Mouse (Mus musculus): Measurements from ENCODE around the gene Mturn.

Mturn gene

GRCm38 (mm10) chr6:54729451-54730105 is 48.2 kb downstream of the Mturn start:
- DNase-seq (ENCODE audit: low spot score in 2 of 2) = no peak

- no peak for DNase-seq (ENCODE audit: low spot score in 2 of 2)
Measured at GRCm38 (mm10) chr6:54731726-54732125, 50.3 kb downstream of the Mturn start.

DNA sequence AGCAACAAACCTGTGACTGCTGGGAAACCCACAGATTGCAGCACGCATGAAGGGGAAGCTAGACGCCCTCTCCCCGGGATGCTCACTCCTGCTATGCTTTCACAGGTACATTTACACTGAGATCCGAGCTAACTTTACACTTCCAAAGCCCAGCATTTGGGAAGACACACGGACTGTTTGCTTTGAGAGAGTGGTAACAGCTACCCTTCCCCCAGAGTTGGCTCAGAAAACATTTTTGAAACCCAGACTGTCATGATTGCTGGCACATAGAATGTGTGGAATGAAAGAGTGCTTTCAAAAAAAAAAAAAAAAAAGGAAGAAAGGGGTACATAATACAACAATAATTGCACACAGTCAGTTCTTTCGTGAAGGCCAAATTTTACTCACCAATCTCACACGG is 51.3 kb downstream of the Mturn start:
- no peak for DNase-seq (ENCODE audit: low spot score in 2 of 2)

- no peak for DNase-seq (ENCODE audit: low spot score in 2 of 2)
Measured at GRCm38 (mm10) chr6:54736126-54736525, 54.7 kb downstream of the Mturn start.

DNA sequence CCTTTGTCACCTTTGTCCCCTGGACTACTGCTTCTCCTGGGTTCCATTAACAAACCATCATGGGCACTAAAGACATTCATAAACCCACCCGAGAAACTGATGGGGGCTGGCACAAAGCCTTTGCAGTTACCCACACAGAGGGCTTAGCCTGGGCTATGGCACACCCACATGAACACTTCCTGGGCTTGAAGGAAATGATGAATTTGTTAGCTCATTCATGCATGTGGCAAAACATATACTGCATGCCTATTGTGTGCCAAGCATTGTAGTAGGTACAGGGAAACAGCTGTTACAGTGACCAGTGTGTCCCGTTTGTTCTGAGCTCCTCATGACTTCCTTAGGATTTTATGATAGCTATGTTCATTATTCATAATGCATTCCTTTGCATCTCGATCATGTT is 55.8 kb downstream of the Mturn start:
- DNase-seq (ENCODE audit: low spot score in 2 of 2) = no peak

DNA sequence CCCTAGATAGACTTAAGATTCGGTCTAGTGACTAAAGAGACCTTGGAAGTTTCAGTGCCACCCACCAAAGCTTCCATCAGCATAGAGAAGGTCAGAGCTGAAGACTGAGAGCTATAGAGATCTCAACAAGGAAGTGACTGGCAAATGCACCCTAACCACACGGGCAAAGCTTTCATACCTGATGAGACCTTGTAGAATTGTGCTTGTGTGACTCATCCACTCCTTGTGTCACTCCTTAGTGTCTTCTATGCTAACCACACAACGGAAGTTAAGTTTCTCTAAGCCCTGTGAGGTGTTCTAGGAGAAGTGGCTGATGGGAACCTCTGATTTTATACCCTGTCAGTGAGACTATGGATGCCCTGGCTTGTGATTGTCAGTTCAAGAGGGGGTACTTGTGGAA is 56.3 kb downstream of the Mturn start:
- no peak for DNase-seq (ENCODE audit: low spot score in 2 of 2)

GRCm38 (mm10) chr6:54749056-54749455 is 67.6 kb downstream of the Mturn start:
- no peak for DNase-seq (ENCODE audit: low spot score in 2 of 2)

- DNase-seq (ENCODE audit: low spot score in 2 of 2) = no peak
Measured at GRCm38 (mm10) chr6:54751621-54752020, 70.2 kb downstream of the Mturn start.

DNA sequence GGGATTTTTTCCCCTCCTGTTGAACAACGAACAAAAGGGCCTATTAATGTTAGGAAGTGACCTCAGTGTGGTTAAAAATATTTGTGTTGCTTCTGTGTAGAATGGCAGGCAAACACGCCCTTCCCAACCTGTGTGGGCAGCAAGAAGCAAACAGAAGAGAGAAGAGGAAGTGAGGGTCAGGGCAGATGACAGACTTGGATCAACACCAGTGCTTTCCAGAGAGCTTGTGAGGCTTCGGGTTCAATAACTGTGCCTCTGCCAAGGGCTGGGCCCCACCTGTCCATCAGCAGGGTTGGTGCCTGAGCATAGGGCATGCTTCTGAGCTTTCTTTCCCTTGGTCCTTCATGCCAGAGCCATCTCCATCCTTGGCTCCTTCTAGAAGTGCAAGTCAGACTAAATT is 70.7 kb downstream of the Mturn start:
- no peak for DNase-seq (ENCODE audit: low spot score in 2 of 2)
